Mouse (Mus musculus): ENCODE data around the gene Lypla2.
A peak's percentile ranks its signal among the peaks of the same experiment; 100 is the strongest.
"Not testable (repeated sequence)": the region's sequence is repeated elsewhere in the genome, so short reads cannot be mapped to it uniquely, and the experiment has no call there.

The Lypla2 gene

GRCm38 (mm10) chr4:135949475-135949874 lies 23.0 kb downstream of the Lypla2 start:
- DNase-seq (ENCODE audit: low read depth, low spot score) = peak; percentile 84

GRCm38 (mm10) chr4:135948142-135948541 lies 24.3 kb downstream of the Lypla2 start:
- DNase-seq (ENCODE audit: low read depth, low spot score) = no peak

GRCm38 (mm10) chr4:135946659-135947301 lies 25.6 kb downstream of the Lypla2 start:
- DNase-seq (ENCODE audit: low read depth, low spot score) = peak; percentile 73

GRCm38 (mm10) chr4:135946278-135946658 lies 26.2 kb downstream of the Lypla2 start, which contains the start of gene Hmgcl:
Gene Hmgcl (plus strand): TSS chr4:135946448.
- DNase-seq (ENCODE audit: low read depth, low spot score) = peak; percentile 96

- no peak for DNase-seq (ENCODE audit: low read depth, low spot score)
These were observed 26.7 kb downstream of the Lypla2 start for GRCm38 (mm10) chr4:135945706-135946105.

- peak; percentile 33 for DNase-seq (ENCODE audit: low read depth, low spot score)
These were observed 29.0 kb downstream of the Lypla2 start for GRCm38 (mm10) chr4:135943389-135943788.

- no peak for DNase-seq (ENCODE audit: low read depth, low spot score)
These were observed 30.2 kb downstream of the Lypla2 start for GRCm38 (mm10) chr4:135942193-135942592.

GRCm38 (mm10) chr4:135941026-135941425 lies 31.4 kb downstream of the Lypla2 start:
- DNase-seq (ENCODE audit: low read depth, low spot score) = not testable (repeated sequence)

GRCm38 (mm10) chr4:135938858-135939257 lies 33.6 kb downstream of the Lypla2 start:
- DNase-seq (ENCODE audit: low read depth, low spot score) = no peak

GRCm38 (mm10) chr4:135935502-135935901 lies 36.9 kb downstream of the Lypla2 start:
- peak; percentile 57 for DNase-seq (ENCODE audit: low read depth, low spot score)

GRCm38 (mm10) chr4:135934708-135935500 lies 37.5 kb downstream of the Lypla2 start:
- DNase-seq (ENCODE audit: low read depth, low spot score) = peak; percentile 80

- peak; percentile 71 for DNase-seq (ENCODE audit: low read depth, low spot score)
These were observed 40.6 kb downstream of the Lypla2 start for GRCm38 (mm10) chr4:135931832-135932231.

- DNase-seq (ENCODE audit: low read depth, low spot score) = no peak
These were observed 42.2 kb downstream of the Lypla2 start for GRCm38 (mm10) chr4:135930239-135930638.

GRCm38 (mm10) chr4:135929828-135930227 lies 42.6 kb downstream of the Lypla2 start:
- no peak for DNase-seq (ENCODE audit: low read depth, low spot score)

- no peak for DNase-seq (ENCODE audit: low read depth, low spot score)
These were observed 43.0 kb downstream of the Lypla2 start for GRCm38 (mm10) chr4:135929405-135929804.

- DNase-seq (ENCODE audit: low read depth, low spot score) = no peak
These were observed 44.0 kb downstream of the Lypla2 start for GRCm38 (mm10) chr4:135928376-135928775.

GRCm38 (mm10) chr4:135926861-135927260 lies 45.6 kb downstream of the Lypla2 start:
- no peak for DNase-seq (ENCODE audit: low read depth, low spot score)

- no peak for DNase-seq (ENCODE audit: low read depth, low spot score)
These were observed 46.1 kb downstream of the Lypla2 start for GRCm38 (mm10) chr4:135926195-135926808.

- DNase-seq (ENCODE audit: low read depth, low spot score) = no peak
These were observed 47.1 kb downstream of the Lypla2 start for GRCm38 (mm10) chr4:135925341-135925740.

- no peak for DNase-seq (ENCODE audit: low read depth, low spot score)
These were observed 48.0 kb downstream of the Lypla2 start for GRCm38 (mm10) chr4:135924418-135924817.

- DNase-seq (ENCODE audit: low read depth, low spot score) = no peak
These were observed 50.2 kb downstream of the Lypla2 start for GRCm38 (mm10) chr4:135922190-135922589.
